Mouse (Mus musculus): Measurements from ENCODE around the gene Pdcd1lg2.

DNA sequence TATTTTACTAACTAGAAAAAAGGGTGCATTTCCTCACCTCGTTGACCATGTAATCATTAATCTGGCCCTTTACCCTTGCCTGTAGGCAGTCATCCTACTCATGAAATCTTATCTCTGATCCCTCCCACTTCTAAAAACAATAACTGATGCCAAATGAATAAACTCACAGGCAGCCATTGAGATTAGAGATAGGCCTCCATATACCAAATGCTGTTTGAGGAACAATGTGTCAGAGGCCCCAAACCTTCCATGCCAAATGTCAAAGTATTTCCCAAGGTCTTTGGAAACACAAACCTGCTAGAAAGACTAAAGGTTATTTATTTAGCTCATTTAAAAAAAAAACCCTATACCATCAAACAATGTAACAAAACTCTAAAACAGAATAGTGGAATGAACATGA lies 14.4 kb upstream of the Pdcd1lg2 start:
- TF ChIP-seq ZC3H11A (IDR thresholded peaks at IDR 0.05; ENCODE audit: borderline replicate concordance, low read depth, low read length): no peak
- TF ChIP-seq MAFK (IDR thresholded peaks at IDR 0.05; ENCODE audit: insufficient read depth, low read depth, low read length): no peak
- no peak for TF ChIP-seq HCFC1 (IDR thresholded peaks at IDR 0.05; ENCODE audit: borderline replicate concordance, insufficient read depth, low read length)
- TF ChIP-seq CHD2 (IDR thresholded peaks at IDR 0.05; ENCODE audit: low read depth, low read length): no peak

All from ES-E14 (cell line).